Mouse (Mus musculus): ENCODE data around the gene Gm11032. TPM values are rescaled to one million over a fixed set of nuclear protein-coding genes. Genes with fewer than 3 reads are reported as not detected.
"Not testable (repeated sequence)": the region's sequence is repeated elsewhere in the genome, so short reads cannot be mapped to it uniquely, and the experiment has no call there.

Gm11032 gene
- total RNA-seq, 2 experiments from 2014 or later = not detected

GRCm38 (mm10) chr11:4625931-4626330, 6.1 kb downstream of the Gm11032 start:
- no peak for DNase-seq

- no peak for DNase-seq
Measured at GRCm38 (mm10) chr11:4627636-4628035, 7.8 kb downstream of the Gm11032 start.

GRCm38 (mm10) chr11:4629861-4630280, 10.0 kb downstream of the Gm11032 start:
- DNase-seq = no peak

GRCm38 (mm10) chr11:4633420-4633819, 13.6 kb downstream of the Gm11032 start:
- no peak for DNase-seq

- no peak for DNase-seq
Measured at GRCm38 (mm10) chr11:4634395-4634794, 14.5 kb downstream of the Gm11032 start.

GRCm38 (mm10) chr11:4636782-4637342, 17.0 kb downstream of the Gm11032 start:
- DNase-seq = no peak

- peak; percentile 98 for DNase-seq
Measured at GRCm38 (mm10) chr11:4637534-4638234, 17.8 kb downstream of the Gm11032 start, which contains the start of gene Ascc2. TSS of gene Ascc2 (plus strand) at chr11:4637747.

- DNase-seq = no peak
Measured at GRCm38 (mm10) chr11:4638261-4638660, 18.4 kb downstream of the Gm11032 start.

GRCm38 (mm10) chr11:4641185-4641584, 21.3 kb downstream of the Gm11032 start:
- DNase-seq = no peak

- no peak for DNase-seq
Measured at GRCm38 (mm10) chr11:4643722-4644121, 23.9 kb downstream of the Gm11032 start.

- DNase-seq = not testable (repeated sequence)
Measured at GRCm38 (mm10) chr11:4645180-4645579, 25.3 kb downstream of the Gm11032 start.

GRCm38 (mm10) chr11:4646409-4646808, 26.5 kb downstream of the Gm11032 start:
- no peak for DNase-seq

- DNase-seq = no peak
Measured at GRCm38 (mm10) chr11:4659818-4660217, 40.0 kb downstream of the Gm11032 start.

GRCm38 (mm10) chr11:4660309-4661025, 40.6 kb downstream of the Gm11032 start:
- DNase-seq = no peak

- no peak for DNase-seq
Measured at GRCm38 (mm10) chr11:4661324-4661723, 41.5 kb downstream of the Gm11032 start.

GRCm38 (mm10) chr11:4661871-4662495, 42.1 kb downstream of the Gm11032 start:
- no peak for DNase-seq

- no peak for DNase-seq
Measured at GRCm38 (mm10) chr11:4662496-4662878, 42.6 kb downstream of the Gm11032 start.

Other genes starting within 250 kb of the Gm11032 start
- gene Hormad2, start 179.0 kb upstream of the Gm11032 start, total RNA-seq (2021) = under 1 TPM; 0.29 to 0.52 TPM
- gene Mtmr3, start 25.2 kb upstream of the Gm11032 start, total RNA-seq (2021) = 10 to 100 TPM; 54.1 to 54.3 TPM
- 10 to 100 TPM; 17.0 to 18.3 TPM for gene Ascc2, start 17.7 kb downstream of the Gm11032 start, total RNA-seq (2021)
- gene Uqcr10, start 84.3 kb downstream of the Gm11032 start, total RNA-seq (2021) = 1,000 to 10,000 TPM; 1,138 to 1,323 TPM
- gene Zmat5, start 84.6 kb downstream of the Gm11032 start, total RNA-seq (2021) = 10 to 100 TPM; 22.1 to 23.4 TPM
- gene Cabp7, start 126.7 kb downstream of the Gm11032 start, total RNA-seq (2021) = not detected
- gene Nf2, start 229.5 kb downstream of the Gm11032 start, total RNA-seq (2021) = 100 to 1,000 TPM; 101 to 103 TPM

Measured in heart, postnatal 4 days (tissue).